Mouse (Mus musculus) inflammation-experienced regulatory T-cells (primary cell): ENCODE results near the gene Gbx1. TPM values are rescaled to one million over a fixed set of nuclear protein-coding genes. Genes with fewer than 3 reads are reported as not detected.

Source experiments
- polyA plus RNA-seq, 2 experiments: library from polyadenylated mRNA; unstranded; fragments of 100-300 nt; shearing (Covaris generic); gene quantifications; one replicate each; pipeline ENCODE4 v1.2.1; 2017

The Gbx1 gene
- under 1 TPM in 1 of 2 experiments, not detected in 1; 0.45 TPM for polyA plus RNA-seq

GRCm38 (mm10) chr5:24526889-24527230, at the start of gene Gbx1:
TSS of gene Gbx1 (minus strand) at chr5:24527202.

GRCm38 (mm10) chr5:24556709-24557108, 29.7 kb upstream of the Gbx1 start, which contains the start of gene 4931409K22Rik:
TSS of gene 4931409K22Rik (minus strand) at chr5:24556809.

GRCm38 (mm10) chr5:24540387-24541143, 13.6 kb upstream of the Gbx1 start, which contains the start of gene Asb10:
TSS of gene Asb10 (minus strand) at chr5:24540978.

Other genes with a start within 250 kb of the Gbx1 start
- gene Kcnh2, start 175.6 kb downstream of the Gbx1 start, polyA plus RNA-seq = 1 to 10 TPM; 3.7 TPM
- under 1 TPM; 0.06 to 0.98 TPM for gene Nos3, start 162.4 kb downstream of the Gbx1 start, polyA plus RNA-seq
- 1 to 10 TPM; 1.8 to 5.8 TPM for gene Atg9b, start 135.1 kb downstream of the Gbx1 start, polyA plus RNA-seq
- 10 to 100 TPM; 20.2 to 25.3 TPM for gene Abcb8, start 133.5 kb downstream of the Gbx1 start, polyA plus RNA-seq
- gene Asic3, start 113.8 kb downstream of the Gbx1 start, polyA plus RNA-seq = 1 to 10 TPM in 1 of 2 experiments, under 1 TPM in 1; 0.19 to 1.3 TPM
- gene Cdk5, start 103.7 kb downstream of the Gbx1 start, polyA plus RNA-seq = 100 to 1,000 TPM in 1 of 2 experiments, 10 to 100 TPM in 1; 79.1 to 104 TPM
- gene Slc4a2, start 103.4 kb downstream of the Gbx1 start, polyA plus RNA-seq = 10 to 100 TPM; 30.4 to 38.6 TPM
- 100 to 1,000 TPM; 113 to 115 TPM for gene Fastk, start 81.9 kb downstream of the Gbx1 start, polyA plus RNA-seq
- 10 to 100 TPM; 72.2 to 77.0 TPM for gene Tmub1, start 79.3 kb downstream of the Gbx1 start, polyA plus RNA-seq
- 10 to 100 TPM; 58.0 to 60.4 TPM for gene Agap3, start 75.0 kb downstream of the Gbx1 start, polyA plus RNA-seq
- gene Asb10, start 13.8 kb upstream of the Gbx1 start, polyA plus RNA-seq = not detected
- gene 4931409K22Rik, start 29.6 kb upstream of the Gbx1 start, polyA plus RNA-seq = 1 to 10 TPM in 1 of 2 experiments, not detected in 1; 1.5 TPM
- 10 to 100 TPM; 76.5 to 90.5 TPM for gene Abcf2, start 50.3 kb upstream of the Gbx1 start, polyA plus RNA-seq
- gene Chpf2, start 59.5 kb upstream of the Gbx1 start, polyA plus RNA-seq = 10 to 100 TPM; 26.3 to 27.2 TPM
- 1 to 10 TPM; 1.9 to 7.7 TPM for gene Smarcd3, start 97.2 kb upstream of the Gbx1 start, polyA plus RNA-seq
- 10 to 100 TPM; 85.9 to 88.6 TPM for gene Nub1, start 158.3 kb upstream of the Gbx1 start, polyA plus RNA-seq
- gene Wdr86, start 203.5 kb upstream of the Gbx1 start, polyA plus RNA-seq = 1 to 10 TPM in 1 of 2 experiments, under 1 TPM in 1; 0.89 to 2.0 TPM
- gene Crygn, start 230.8 kb upstream of the Gbx1 start, polyA plus RNA-seq = under 1 TPM; 0.38 to 0.60 TPM